Mouse (Mus musculus) midbrain, embryonic 11.5 days (tissue): Measurements from ENCODE around the gene Alg1. TPM values are rescaled to one million over a fixed set of nuclear protein-coding genes. Genes with fewer than 3 reads are reported as not detected.
"Not testable (repeated sequence)": the region's sequence is repeated elsewhere in the genome, so short reads cannot be mapped to it uniquely, and the experiment has no call there.

Experiments used
- ATAC-seq: fragments of 200-750 bp; cut with Nextera tagmentation; 2 replicates; pipeline ENCODE4 v1.8.0; 2017; ENCODE audit warnings: moderate TSS enrichment, moderate library complexity; ENCODE audit not compliant: low FRiP score
- DNase-seq: peaks from one replicate; pipeline ENCODE4 v3.0.0; 2015; ENCODE audit warnings: low spot score; ENCODE audit errors: missing footprints
- H3K27ac ChIP-seq: fragments of 300-500 bp; sonication (generic); 2 replicates; pipeline ENCODE4 v1.5.1; 2014; ENCODE audit warnings: low read depth, low read length
- H3K27me3 ChIP-seq: fragments of 300-500 bp; sonication (generic); 2 replicates; pipeline ENCODE4 v1.6.1; 2014; ENCODE audit warnings: mild to moderate bottlenecking, low read length, moderate library complexity, mixed read lengths; ENCODE audit not compliant: control insufficient read depth, insufficient read depth
- H3K36me3 ChIP-seq: fragments of 300-500 bp; sonication (generic); 2 replicates; pipeline ENCODE4 v1.6.1; 2014; ENCODE audit warnings: mild to moderate bottlenecking, low read length, moderate library complexity, mixed read lengths; ENCODE audit not compliant: control insufficient read depth, insufficient read depth
- H3K4me1 ChIP-seq: fragments of 300-500 bp; sonication (generic); 2 replicates; pipeline ENCODE4 v1.6.1; 2014; ENCODE audit warnings: low read length; ENCODE audit not compliant: control insufficient read depth, insufficient read depth
- H3K4me2 ChIP-seq: fragments of 300-500 bp; sonication (generic); 2 replicates; pipeline ENCODE4 v1.6.1; 2014; ENCODE audit warnings: mild to moderate bottlenecking, moderate library complexity
- H3K4me3 ChIP-seq: fragments of 300-500 bp; sonication (generic); 2 replicates; pipeline ENCODE4 v1.5.1; 2014; ENCODE audit warnings: low read depth, low read length
- H3K9ac ChIP-seq: fragments of 300-500 bp; sonication (generic); 2 replicates; pipeline ENCODE4 v1.6.1; 2014; ENCODE audit warnings: low read length
- H3K9me3 ChIP-seq: fragments of 300-500 bp; sonication (generic); 2 replicates; pipeline ENCODE4 v1.6.1; 2016; ENCODE audit warnings: low read length; ENCODE audit not compliant: control insufficient read depth
- WGBS: fragments of 180-500 bp; shearing (Covaris S2); extraction: QIAGEN DNeasy Blood & Tissue Kit; methylation state at CpG from one replicate; pipeline ENCODE4 v1.1.7; 2014; 5-methylcytosine and 5-hydroxymethylcytosine counted together
- polyA plus RNA-seq: library from polyadenylated mRNA; unstranded; fragments of >200 nt; fragmentation: Nextera tagmentation; extraction: Ambion mirVana; gene quantifications from 2 replicates; pipeline ENCODE4 v1.2.1, GENCODE M21; 2014

Gene Alg1
- polyA plus RNA-seq, 1 experiment from 2014 or later, result 26.6 TPM

DNA sequence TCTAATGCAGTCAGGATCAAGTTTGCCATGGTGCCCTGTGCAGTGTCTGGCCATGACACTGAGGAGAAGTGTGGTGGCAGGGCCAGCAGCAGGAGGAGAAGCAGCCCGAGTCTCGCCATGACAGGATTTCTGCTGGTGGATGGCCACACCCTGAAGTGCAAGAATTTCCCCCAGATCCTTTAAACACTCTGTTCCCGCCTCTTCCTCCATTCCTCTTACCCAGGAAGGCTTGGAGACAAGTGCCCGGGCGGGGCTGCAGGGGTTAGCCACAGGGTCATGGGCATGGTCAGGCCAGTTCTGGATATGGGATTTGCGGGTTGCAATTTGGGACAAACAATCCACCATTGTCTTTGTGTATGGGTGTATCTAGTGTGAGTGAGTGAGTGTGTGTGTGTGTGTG is 11.3 kb upstream of the Alg1 start, which contains the start of gene AU021092:
TSS of gene AU021092 (minus strand) at position 160 of the 400 bp plus-strand sequence.
- DNase-seq (no peak), ATAC-seq (no peak)
- no peak within 1 kb of the TSS for H3K27ac ChIP-seq
- H3K4me2 ChIP-seq, result no peak within 1 kb of the TSS
- H3K4me3 ChIP-seq, result no peak within 1 kb of the TSS
- H3K4me1 ChIP-seq, result no peaks in the 10 kb centered on the region
- H3K9me3 ChIP-seq, result no peaks in the 10 kb centered on the region
- H3K27me3 ChIP-seq, result no peaks in the 10 kb centered on the region
- WGBS, result 78% methylated on average over 6 of the region's 6 CpGs
- H3K9ac ChIP-seq, result no peak within 1 kb of the TSS
- no peaks in the 10 kb centered on the region for H3K36me3 ChIP-seq

DNA sequence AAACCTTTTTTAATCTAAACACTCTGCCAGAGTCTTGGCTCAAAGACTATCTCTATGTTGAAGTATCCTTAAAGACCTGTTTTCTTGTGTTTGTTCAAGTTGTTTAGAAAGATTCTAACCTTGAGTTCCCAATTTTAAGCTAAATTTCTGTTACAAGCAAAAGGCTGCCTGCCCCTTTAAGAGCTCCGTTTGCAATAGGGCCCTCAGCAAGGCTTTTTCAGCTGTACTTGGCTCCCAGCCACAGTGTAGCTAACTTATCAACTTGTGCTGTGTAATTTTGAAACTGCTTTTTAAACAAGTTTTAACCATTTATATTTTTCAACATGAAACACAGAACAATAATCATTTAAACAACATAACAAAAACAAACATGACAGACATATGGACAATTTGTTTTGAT is 6.9 kb upstream of the Alg1 start:
- not testable (repeated sequence) for H3K4me3 ChIP-seq, ATAC-seq, H3K9ac ChIP-seq, H3K4me2 ChIP-seq, H3K36me3 ChIP-seq, H3K27ac ChIP-seq, H3K27me3 ChIP-seq, H3K9me3 ChIP-seq, DNase-seq, H3K4me1 ChIP-seq
- 13% methylated on average over 1 of the region's 1 CpGs for WGBS

DNA sequence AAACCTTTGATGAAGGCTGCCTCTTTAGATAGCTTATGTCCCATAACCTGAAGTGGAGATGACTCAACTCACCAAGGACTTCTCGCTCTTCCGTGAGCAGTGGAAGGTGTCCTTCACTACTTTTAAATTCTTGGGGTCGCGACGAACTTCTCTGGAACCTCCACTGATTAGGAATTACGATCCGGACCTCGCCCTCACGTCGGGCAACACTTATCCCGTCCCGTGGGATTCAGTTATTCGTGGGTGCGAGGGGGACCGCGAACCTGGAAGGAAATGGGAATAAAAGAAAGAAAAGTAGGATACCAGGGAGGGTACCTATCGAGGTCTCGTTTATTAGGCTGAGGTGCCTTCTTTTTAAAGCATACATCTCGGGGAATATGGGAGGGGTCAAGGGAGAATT is 5.9 kb upstream of the Alg1 start:
- ATAC-seq, result not testable (repeated sequence)

DNA sequence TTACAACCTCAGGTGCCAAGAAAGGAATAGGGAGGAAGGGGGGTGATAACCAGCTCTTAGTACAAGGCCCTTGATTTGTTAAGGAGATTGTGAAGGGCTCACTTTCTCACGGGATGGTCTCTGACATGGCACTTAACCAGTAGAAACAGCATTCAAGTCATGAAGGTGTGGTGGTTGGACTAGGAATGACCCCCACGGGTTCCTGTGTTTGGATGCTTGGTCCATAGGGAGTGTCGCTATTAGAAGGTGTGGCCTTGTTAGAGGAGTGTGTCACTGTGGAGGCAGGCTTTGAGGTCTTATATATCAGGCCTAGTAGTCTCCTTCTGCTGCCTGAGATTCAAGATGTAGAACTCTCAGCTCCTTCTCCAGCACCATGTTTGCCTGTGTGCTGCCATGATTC is 5.3 kb upstream of the Alg1 start:
- 74% methylated on average over 3 of the region's 3 CpGs for WGBS

More for the DNA sequence above, 5.9 kb upstream of the Alg1 start:
- not testable (repeated sequence) for H3K27ac ChIP-seq, H3K9ac ChIP-seq, DNase-seq, H3K4me1 ChIP-seq, H3K27me3 ChIP-seq, H3K4me3 ChIP-seq, H3K36me3 ChIP-seq, H3K9me3 ChIP-seq, H3K4me2 ChIP-seq
- WGBS, result 85% methylated on average over 19 of the region's 19 CpGs

DNA sequence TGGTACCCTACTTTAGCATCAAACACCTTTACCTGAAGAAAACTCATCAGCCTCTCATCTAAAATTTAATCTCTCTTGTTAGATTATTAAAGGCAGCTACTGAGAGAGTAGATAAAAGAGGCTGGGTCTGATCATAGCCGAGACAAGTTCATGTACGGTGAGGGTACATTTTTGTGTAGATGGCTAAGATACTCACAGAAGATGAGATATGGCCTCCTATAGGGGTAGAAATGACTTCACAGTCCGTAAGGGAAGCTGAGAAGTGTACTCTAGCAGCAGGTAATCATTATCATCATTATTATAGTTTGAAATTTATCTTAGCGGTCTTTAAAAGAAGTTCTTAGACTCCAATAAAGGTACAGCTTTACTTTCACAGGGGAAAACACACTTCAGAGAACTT is 439 bp upstream of the Alg1 start:
- no peaks in the 10 kb centered on the region for H3K27me3 ChIP-seq
- peaks cover 7% of the 10 kb centered on the region; the same call in 1 of the 2 replicates for H3K4me1 ChIP-seq
- H3K9ac ChIP-seq, result no peak overlapping the region
- DNase-seq, result no peak
- ATAC-seq, result peak; percentile 20
- peak overlapping the region; percentile 87; the same call in 1 of the 2 replicates for H3K4me3 ChIP-seq
- H3K36me3 ChIP-seq, result no peaks in the 10 kb centered on the region
- WGBS, result 71% methylated on average over 4 of the region's 4 CpGs
- no peak overlapping the region for H3K27ac ChIP-seq
- peak overlapping the region; percentile 27; the same call in 1 of the 2 replicates for H3K4me2 ChIP-seq
- H3K9me3 ChIP-seq, result no peaks in the 10 kb centered on the region

More for the DNA sequence above, 5.3 kb upstream of the Alg1 start:
- not testable (repeated sequence) for DNase-seq, H3K4me2 ChIP-seq, H3K9me3 ChIP-seq, H3K27ac ChIP-seq, H3K4me3 ChIP-seq, H3K4me1 ChIP-seq, H3K27me3 ChIP-seq, ATAC-seq, H3K36me3 ChIP-seq, H3K9ac ChIP-seq

DNA sequence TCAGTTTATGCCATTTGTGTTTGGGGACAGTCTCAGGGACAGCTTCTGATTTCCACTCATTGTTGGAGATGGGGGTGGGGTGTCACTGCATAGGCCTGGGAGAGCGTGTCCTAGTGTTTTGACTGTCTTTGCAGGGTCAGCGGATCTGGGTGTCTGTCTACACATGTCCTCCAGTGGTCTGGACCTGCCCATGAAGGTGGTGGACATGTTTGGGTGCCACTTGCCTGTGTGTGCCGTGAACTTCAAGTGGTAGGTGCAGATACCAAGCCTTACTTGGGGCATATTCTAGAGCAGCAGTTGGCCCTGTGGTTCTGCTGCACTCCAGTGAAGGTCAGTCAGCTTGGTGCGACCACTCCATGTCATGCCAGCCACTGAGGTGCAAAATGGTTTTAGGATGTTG is 8.9 kb downstream of the Alg1 start:
- no peaks in the 10 kb centered on the region for H3K27me3 ChIP-seq
- WGBS, result 89% methylated on average over 4 of the region's 4 CpGs
- no peak overlapping the region for H3K9ac ChIP-seq
- no peak overlapping the region for H3K27ac ChIP-seq
- no peak overlapping the region for H3K4me2 ChIP-seq
- H3K4me3 ChIP-seq, result no peak overlapping the region
- DNase-seq, result no peak
- H3K36me3 ChIP-seq, result peaks cover 6% of the 10 kb centered on the region; the same call in 1 of the 2 replicates
- ATAC-seq, result no peak
- H3K9me3 ChIP-seq, result no peaks in the 10 kb centered on the region
- no peaks in the 10 kb centered on the region for H3K4me1 ChIP-seq

DNA sequence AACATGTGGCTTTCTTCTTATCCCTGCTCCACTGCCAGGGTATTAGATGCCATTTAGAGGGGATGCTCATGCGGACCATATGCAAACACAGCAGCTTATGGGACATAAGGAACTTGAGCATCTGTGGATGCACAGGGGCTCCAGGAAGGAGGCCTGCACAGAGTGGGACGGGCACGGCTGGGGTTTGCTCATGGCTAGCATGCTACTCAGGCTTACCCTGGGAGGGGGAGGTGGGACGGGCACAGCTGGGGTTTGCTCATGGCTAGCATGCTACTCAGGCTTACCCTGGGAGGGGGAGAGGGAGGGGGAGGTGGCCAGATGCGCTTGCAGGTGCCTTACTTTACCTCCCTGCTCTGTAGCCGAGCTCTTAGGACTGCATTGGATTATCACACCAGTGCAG is 9.5 kb downstream of the Alg1 start:
- no peak overlapping the region for H3K4me2 ChIP-seq
- H3K27me3 ChIP-seq, result no peaks in the 10 kb centered on the region
- no peak for DNase-seq
- no peak for ATAC-seq
- no peak overlapping the region for H3K27ac ChIP-seq
- 89% methylated on average over 6 of the region's 6 CpGs for WGBS
- H3K4me3 ChIP-seq, result no peak overlapping the region
- H3K9me3 ChIP-seq, result no peaks in the 10 kb centered on the region
- H3K4me1 ChIP-seq, result no peaks in the 10 kb centered on the region
- no peak overlapping the region for H3K9ac ChIP-seq
- peaks cover 6% of the 10 kb centered on the region; the same call in 1 of the 2 replicates for H3K36me3 ChIP-seq

DNA sequence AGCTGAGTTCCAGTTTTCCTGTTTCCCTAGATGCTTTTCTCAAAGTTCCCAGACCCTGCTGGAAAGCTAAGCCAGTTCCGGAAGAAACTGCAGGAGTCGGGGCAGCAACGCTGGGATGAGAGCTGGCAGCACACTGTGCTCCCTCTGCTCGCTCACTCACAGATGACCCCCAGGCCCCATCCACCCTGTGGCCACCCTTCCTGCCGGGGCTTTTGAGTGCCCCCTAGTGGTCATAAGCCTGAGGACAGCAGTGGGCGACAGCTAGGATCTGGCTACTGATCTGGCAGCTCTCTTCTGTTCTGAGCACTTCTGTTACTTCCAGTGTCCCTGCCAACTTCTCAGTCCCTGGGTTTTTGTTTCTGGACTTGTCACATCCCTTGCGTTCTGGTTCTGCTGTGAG is 11.0 kb downstream of the Alg1 start:
- H3K27ac ChIP-seq, result no peak overlapping the region
- ATAC-seq (peak; percentile 78; the same call in 1 of the 2 replicates), DNase-seq (peak; percentile 91)
- no peaks in the 10 kb centered on the region for H3K9me3 ChIP-seq
- no peak overlapping the region for H3K9ac ChIP-seq
- H3K4me2 ChIP-seq, result no peak overlapping the region
- no peaks in the 10 kb centered on the region for H3K27me3 ChIP-seq
- H3K4me3 ChIP-seq, result no peak overlapping the region
- H3K36me3 ChIP-seq, result peaks cover 6% of the 10 kb centered on the region; the same call in 1 of the 2 replicates
- no peaks in the 10 kb centered on the region for H3K4me1 ChIP-seq
- WGBS, result 40% methylated on average over 7 of the region's 7 CpGs

DNA sequence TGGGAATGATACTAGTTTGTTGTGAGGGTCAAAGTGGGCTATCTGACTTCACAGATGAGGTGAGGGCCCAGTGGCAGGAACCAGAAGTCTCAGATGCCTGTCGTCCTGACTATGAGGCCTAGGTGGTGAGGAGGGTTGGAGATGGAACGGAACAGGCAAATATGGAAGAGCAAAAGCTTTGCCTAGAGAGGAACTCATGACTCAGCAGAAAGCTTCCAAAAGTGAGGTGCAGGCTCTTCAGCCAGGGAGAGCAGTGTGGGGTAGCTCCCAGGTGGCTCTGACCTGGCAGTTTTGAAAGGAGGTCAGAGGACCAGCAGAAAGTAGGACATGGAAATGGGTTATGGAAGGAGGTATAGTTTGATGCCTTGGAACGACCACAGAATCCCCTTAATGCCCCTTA is 17.5 kb downstream of the Alg1 start:
- Histone ChIP-seq H3K27ac (no peak overlapping the region), H3K27me3 (no peaks in the 10 kb centered on the region), H3K4me1 (peaks cover 7% of the 10 kb centered on the region), H3K9me3 (no peaks in the 10 kb centered on the region), H3K4me3 (no peak overlapping the region), H3K4me2 (no peak overlapping the region), H3K9ac (no peak overlapping the region), H3K36me3 (no peaks in the 10 kb centered on the region)
- ATAC-seq (no peak), DNase-seq (no peak)
- 90% methylated on average over 3 of the region's 3 CpGs for WGBS
